Mouse (Mus musculus): Measurements from ENCODE around the gene Arl6ip4. TPM values are rescaled to one million over a fixed set of nuclear protein-coding genes. Genes with fewer than 3 reads are reported as not detected.

The Arl6ip4 gene
- polyA plus RNA-seq (2015; fragmentation: Nextera tagmentation; extraction: Ambion mirVana), result 87.7 and 89.1 TPM in 2 replicates

DNA sequence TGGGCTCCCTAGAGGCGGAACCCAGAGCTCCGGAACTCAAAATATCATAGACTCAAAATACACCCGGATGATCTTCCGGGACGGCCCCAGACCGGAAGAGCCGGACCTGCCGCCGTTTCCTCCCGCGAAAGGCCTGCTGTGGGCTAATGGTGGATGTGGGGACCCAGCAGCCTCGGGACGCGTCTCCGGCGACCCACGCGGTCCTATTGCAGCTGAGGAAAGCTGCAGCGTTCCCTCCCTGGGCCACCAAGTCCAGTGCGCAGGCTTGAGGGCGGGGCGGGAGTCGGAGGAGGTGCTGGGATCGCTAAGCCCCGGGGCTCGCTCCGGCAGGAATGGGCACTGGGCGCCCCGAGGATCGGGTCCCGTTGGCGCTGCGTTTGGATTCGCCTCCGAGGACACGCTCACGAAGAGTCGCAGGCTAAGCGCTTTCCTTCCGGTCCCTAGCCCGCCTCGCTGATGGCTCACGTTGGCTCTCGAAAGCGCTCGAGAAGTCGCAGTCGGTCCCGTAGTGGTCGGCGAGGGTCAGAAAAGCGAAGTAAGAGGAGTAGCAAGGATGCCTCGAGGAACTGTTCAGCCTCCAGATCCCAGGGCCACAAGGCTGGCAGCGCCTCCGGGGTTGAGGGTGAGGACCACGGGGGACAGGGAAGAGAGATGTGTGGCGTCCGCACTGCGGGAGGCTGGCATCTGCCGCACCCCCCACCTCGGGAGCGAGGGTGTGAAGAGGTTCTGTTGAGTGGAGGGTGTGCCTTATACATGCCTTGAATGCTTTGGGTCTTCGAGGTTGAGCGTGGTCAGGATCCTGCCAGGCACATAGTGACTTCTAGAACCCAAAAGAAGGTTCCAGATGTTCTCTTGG lies at the start of gene Arl6ip4:
Gene Arl6ip4, plus strand, starts transcription at position 100 of the 856 bp plus-strand sequence.
- Histone ChIP-seq H3K4me1 (peaks cover 59% of the 10 kb centered on the region), H3K9me3 (replicated peaks) (no peaks in the 10 kb centered on the region), H3K27me3 (replicated peaks) (no peaks in the 10 kb centered on the region), H3K36me3 (peaks cover 35% of the 10 kb centered on the region), H3K4me2 (peak within 1 kb of the TSS; percentile 97), H3K9ac (replicated peaks) (peak within 1 kb of the TSS; percentile 92), H3K4me3 (replicated peaks) (peak within 1 kb of the TSS; percentile 69), H3K27ac (replicated peaks) (peak within 1 kb of the TSS; percentile 83)
- ATAC-seq (ENCODE audit: low FRiP score), result peak; percentile 9; the same call in 1 of the 2 replicates
- 1% methylated on average over 64 of the region's 64 CpGs for WGBS

DNA sequence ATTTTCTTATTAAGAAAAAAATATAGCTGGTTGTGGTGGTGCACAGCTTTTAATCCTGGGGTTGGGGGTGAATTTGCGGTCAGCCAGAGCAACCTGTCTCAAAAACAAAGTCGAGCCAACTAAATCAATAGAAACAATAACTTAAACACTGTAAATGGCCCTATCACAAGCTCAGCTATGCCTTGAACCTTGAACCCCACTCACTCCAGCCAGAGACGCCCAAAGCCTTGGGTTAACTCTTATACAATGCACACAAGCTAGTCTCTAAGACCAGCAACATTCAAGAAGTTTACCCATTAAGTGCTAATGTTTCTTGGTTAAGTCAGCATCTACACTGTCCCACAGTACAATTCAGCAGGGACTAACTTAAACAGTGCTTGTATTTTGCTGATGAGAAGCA lies 46.2 kb upstream of the Arl6ip4 start:
- ATAC-seq (ENCODE audit: low FRiP score), result no peak
- Histone ChIP-seq H3K4me2 (no peak overlapping the region), H3K4me3 (replicated peaks) (no peak overlapping the region), H3K9me3 (replicated peaks) (no peaks in the 10 kb centered on the region), H3K27ac (replicated peaks) (no peak overlapping the region), H3K36me3 (peaks cover 5% of the 10 kb centered on the region; the same call in 1 of the 2 replicates), H3K9ac (replicated peaks) (no peak overlapping the region), H3K4me1 (peaks cover 4% of the 10 kb centered on the region; the same call in 1 of the 2 replicates), H3K27me3 (replicated peaks) (no peaks in the 10 kb centered on the region)
- WGBS, result 82% methylated on average over 3 of the region's 3 CpGs

DNA sequence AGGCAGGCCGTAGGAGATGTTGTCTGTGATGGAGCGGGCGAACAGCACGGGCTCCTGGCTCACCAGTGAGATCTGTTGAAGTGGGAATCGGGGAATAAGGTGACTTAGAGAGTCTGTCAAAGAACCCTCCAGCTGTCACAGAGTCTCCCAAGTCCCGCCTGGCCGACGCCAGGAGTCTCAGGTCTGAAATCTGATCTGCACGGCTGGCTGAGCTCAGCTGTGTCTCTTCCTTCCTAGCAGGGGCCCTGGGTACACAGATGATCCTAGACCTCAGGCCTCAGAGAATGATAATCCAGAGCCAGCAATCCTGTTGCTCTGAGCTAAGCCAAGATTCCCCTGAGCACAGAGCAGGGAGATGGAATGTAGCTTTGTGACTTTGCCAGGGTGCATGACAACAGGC lies 42.2 kb upstream of the Arl6ip4 start:
- no peak for ATAC-seq (ENCODE audit: low FRiP score)
- 60% methylated on average over 9 of the region's 9 CpGs for WGBS
- no peak overlapping the region for H3K27ac ChIP-seq (replicated peaks)

DNA sequence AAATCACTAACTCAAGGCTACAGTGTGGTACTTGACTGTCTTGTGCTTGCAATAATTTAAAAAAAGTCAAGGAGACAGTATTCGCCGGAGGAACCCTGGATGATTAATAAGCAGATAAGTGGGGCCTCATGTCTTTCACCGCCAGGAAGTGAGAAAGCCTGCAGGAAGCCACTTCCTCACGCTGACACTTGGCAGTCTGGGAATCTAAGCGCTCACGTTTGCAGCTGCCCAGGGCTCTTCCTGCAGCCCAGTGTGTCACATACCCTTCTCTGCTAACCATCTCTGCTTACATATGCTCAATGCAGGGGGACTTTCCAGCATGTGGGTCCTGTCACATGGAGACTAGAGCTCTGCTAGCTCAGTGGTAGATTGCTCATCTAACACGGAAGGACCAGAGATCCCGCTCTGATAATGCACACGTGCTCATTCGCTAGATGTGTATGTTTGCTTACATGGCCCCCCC lies 41.0 kb upstream of the Arl6ip4 start:
- H3K9ac ChIP-seq (replicated peaks), result no peak overlapping the region
- 64% methylated on average over 10 of the region's 10 CpGs for WGBS
- H3K27me3 ChIP-seq (replicated peaks), result no peaks in the 10 kb centered on the region
- no peak overlapping the region for H3K4me3 ChIP-seq (replicated peaks)
- no peak for ATAC-seq (ENCODE audit: low FRiP score)
- H3K4me1 ChIP-seq, result peaks cover 29% of the 10 kb centered on the region; the same call in 1 of the 2 replicates
- no peak overlapping the region for H3K4me2 ChIP-seq
- H3K9me3 ChIP-seq (replicated peaks), result no peaks in the 10 kb centered on the region
- H3K36me3 ChIP-seq, result no peaks in the 10 kb centered on the region; the same call in 1 of the 2 replicates
- no peak overlapping the region for H3K27ac ChIP-seq (replicated peaks)

More for the DNA sequence above, 42.2 kb upstream of the Arl6ip4 start:
- Histone ChIP-seq H3K4me1 (peaks cover 22% of the 10 kb centered on the region; the same call in 1 of the 2 replicates), H3K36me3 (no peaks in the 10 kb centered on the region; the same call in 1 of the 2 replicates), H3K4me2 (no peak overlapping the region), H3K9me3 (replicated peaks) (no peaks in the 10 kb centered on the region), H3K9ac (replicated peaks) (no peak overlapping the region), H3K4me3 (replicated peaks) (no peak overlapping the region), H3K27me3 (replicated peaks) (no peaks in the 10 kb centered on the region)

DNA sequence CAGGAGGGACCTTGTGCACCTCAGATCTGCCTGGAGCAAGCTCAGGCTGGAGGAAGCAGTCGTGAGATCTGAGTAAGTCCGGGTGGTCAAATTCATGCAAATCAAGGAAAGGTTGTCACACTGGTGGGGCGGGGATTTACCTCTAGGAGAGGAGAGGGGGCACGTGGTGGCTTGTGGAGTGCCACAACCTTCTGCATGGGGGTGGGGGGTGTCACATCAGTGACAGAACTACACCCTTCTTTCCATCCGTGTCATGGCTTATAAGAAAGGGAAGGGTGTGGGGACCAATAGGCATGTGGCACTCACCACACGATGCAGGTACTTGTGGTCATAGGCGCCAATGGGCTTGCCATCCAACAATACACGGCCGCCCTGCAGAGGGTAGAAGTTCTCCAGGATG lies 40.2 kb upstream of the Arl6ip4 start:
- Histone ChIP-seq H3K9ac (replicated peaks) (no peak overlapping the region), H3K27ac (replicated peaks) (no peak overlapping the region), H3K27me3 (replicated peaks) (no peaks in the 10 kb centered on the region), H3K36me3 (no peaks in the 10 kb centered on the region; the same call in 1 of the 2 replicates), H3K4me1 (peaks cover 34% of the 10 kb centered on the region; the same call in 1 of the 2 replicates), H3K4me2 (no peak overlapping the region), H3K4me3 (replicated peaks) (no peak overlapping the region), H3K9me3 (replicated peaks) (no peaks in the 10 kb centered on the region)
- WGBS, result 75% methylated on average over 9 of the region's 9 CpGs
- no peak for ATAC-seq (ENCODE audit: low FRiP score)

DNA sequence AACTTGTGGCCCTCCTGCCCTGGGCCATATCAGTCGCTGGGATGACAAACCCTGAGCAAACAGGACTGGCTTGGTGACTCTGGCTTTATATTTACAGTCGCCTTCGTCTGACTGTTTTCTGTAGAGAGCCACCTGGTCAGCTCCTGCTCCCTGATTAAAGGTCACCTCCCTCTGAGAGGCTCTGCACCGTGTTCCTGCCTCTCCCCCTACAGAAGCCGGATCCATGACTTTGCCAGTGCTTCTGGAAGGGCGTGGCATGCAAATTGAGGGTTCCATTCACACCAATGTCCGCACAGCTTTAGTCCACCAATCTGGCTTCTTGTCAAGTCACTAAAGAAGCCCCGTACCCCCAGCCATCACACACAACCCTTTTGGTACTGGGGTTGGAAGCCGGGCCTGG lies 39.3 kb upstream of the Arl6ip4 start:
- Histone ChIP-seq H3K27me3 (replicated peaks) (no peaks in the 10 kb centered on the region), H3K27ac (replicated peaks) (no peak overlapping the region), H3K4me1 (peaks cover 34% of the 10 kb centered on the region; the same call in 1 of the 2 replicates), H3K9ac (replicated peaks) (no peak overlapping the region), H3K36me3 (no peaks in the 10 kb centered on the region), H3K4me3 (replicated peaks) (no peak overlapping the region), H3K4me2 (no peak overlapping the region), H3K9me3 (replicated peaks) (no peaks in the 10 kb centered on the region)
- no peak for ATAC-seq (ENCODE audit: low FRiP score)
- WGBS, result 57% methylated on average over 9 of the region's 9 CpGs

DNA sequence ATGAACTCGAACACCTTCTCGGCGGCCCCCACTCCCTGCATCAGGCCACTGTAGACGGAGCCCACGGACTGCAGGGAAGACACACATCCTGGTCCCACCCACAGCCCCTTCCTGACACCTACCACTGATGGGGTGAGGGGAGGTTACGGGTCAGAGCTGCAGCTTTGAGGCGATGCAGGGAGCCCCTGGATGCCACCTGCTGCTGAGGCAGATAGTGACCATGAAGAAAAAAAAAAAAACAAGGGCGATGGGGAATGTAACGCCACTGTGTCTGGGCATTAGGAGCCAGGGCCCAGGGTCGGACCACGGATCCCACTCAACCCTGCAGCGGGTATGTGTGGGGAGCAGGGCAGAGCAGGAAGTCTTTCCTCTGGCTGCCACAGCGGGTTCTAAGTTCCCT lies 38.6 kb upstream of the Arl6ip4 start:
- H3K27ac ChIP-seq (replicated peaks), result no peak overlapping the region
- no peak overlapping the region for H3K9ac ChIP-seq (replicated peaks)
- no peak for ATAC-seq (ENCODE audit: low FRiP score)
- H3K4me3 ChIP-seq (replicated peaks), result no peak overlapping the region
- H3K36me3 ChIP-seq, result no peaks in the 10 kb centered on the region
- H3K4me1 ChIP-seq, result peaks cover 30% of the 10 kb centered on the region; the same call in 1 of the 2 replicates
- H3K4me2 ChIP-seq, result no peak overlapping the region
- WGBS, result 82% methylated on average over 13 of the region's 13 CpGs
- no peaks in the 10 kb centered on the region for H3K9me3 ChIP-seq (replicated peaks)
- H3K27me3 ChIP-seq (replicated peaks), result no peaks in the 10 kb centered on the region

DNA sequence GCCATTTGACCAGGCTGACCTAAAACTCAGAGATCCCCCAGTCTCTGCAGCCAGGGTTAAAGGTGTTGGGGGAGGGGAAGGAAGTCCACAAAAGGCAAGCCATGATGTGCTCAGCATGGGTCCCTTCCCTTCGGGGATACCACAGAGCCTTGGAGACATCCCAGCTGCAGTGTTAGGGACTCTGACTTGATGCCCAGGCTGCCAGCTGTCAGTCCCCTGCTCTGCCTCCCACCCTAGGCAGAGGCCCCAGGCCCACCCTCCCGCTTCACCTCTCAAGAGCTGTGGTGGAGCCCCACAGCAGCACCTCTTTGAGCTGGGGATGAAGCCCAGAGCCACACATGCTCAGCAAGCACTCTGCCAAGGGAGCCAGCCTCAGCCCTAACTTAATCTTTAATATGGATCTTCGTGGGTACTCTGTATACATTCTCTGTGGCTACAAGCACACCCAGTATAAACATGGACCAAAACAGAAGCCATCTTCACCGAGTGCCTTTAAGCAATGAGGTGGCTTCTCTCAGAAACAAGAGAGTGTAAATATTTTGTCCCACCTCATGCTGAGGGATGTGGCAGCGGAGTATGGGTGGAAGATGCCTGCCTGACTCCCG lies 37.9 kb upstream of the Arl6ip4 start:
- no peak for ATAC-seq (ENCODE audit: low FRiP score)
- H3K4me2 ChIP-seq, result no peak overlapping the region
- 58% methylated on average over 6 of the region's 6 CpGs for WGBS
- no peak overlapping the region for H3K9ac ChIP-seq (replicated peaks)
- no peaks in the 10 kb centered on the region for H3K9me3 ChIP-seq (replicated peaks)
- H3K36me3 ChIP-seq, result no peaks in the 10 kb centered on the region
- peak overlapping the region; percentile 77; the same call in 1 of the 2 replicates for H3K27ac ChIP-seq (replicated peaks)
- peaks cover 30% of the 10 kb centered on the region; the same call in 1 of the 2 replicates for H3K4me1 ChIP-seq
- H3K4me3 ChIP-seq (replicated peaks), result no peak overlapping the region
- H3K27me3 ChIP-seq (replicated peaks), result no peaks in the 10 kb centered on the region

DNA sequence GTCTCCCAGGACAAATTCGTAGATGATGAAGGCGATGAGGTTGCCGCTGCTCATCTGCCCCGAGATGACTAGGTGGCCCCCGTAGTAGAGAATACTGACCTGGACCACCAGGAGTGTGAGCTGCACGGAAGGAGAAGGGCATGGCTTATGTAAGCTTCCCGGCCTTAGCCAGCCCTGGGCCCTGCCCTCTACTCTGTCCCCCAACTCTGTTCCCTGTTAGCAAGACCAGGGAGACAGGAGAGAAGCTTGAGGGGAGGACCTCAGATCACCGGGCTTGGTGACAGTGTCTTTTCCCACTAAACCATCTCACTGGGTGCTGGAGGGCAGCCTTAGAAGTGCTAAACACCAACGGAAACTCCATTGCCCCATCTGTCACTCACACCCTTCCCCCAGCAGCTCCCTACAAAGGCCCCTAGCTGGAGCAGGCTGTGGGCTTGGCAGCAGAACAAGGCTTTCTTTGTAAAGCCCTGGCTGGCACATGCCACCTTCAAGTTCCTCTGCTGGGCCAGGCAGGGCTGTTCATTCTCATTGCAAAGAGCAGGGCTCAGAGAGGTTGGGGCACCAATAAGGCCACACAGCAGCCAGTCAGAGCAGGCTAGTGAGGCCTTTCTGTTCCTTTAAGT lies 37.0 kb upstream of the Arl6ip4 start:
- H3K36me3 ChIP-seq, result no peaks in the 10 kb centered on the region
- H3K27ac ChIP-seq (replicated peaks), result peak overlapping the region; percentile 77
- H3K27me3 ChIP-seq (replicated peaks), result no peaks in the 10 kb centered on the region
- peak; percentile 82 for ATAC-seq (ENCODE audit: low FRiP score)
- H3K4me2 ChIP-seq, result no peak overlapping the region
- 59% methylated on average over 9 of the region's 9 CpGs for WGBS
- peaks cover 30% of the 10 kb centered on the region; the same call in 1 of the 2 replicates for H3K4me1 ChIP-seq
- H3K9me3 ChIP-seq (replicated peaks), result no peaks in the 10 kb centered on the region
- no peak overlapping the region for H3K4me3 ChIP-seq (replicated peaks)
- no peak overlapping the region for H3K9ac ChIP-seq (replicated peaks)

DNA sequence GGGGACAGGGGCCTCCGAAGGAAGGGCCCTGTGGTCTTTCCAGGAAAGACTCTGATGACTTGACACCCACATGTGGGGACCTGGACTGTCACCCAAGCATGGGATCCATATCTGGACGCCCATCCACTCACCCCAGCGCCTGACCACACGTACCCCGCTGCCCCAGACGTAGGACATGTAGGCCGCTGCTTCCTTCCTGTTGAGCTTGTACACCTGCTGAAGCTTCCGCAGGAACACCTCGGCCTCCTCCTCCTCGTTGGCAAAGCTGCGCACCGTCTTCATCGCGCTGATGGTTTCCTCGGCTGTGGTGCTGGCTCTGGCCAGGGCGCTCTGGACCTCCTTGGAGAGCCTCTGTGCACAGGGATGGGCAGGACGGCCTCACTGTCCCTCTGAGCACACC lies 36.0 kb upstream of the Arl6ip4 start:
- ATAC-seq (ENCODE audit: low FRiP score), result no peak
- H3K27me3 ChIP-seq (replicated peaks), result no peaks in the 10 kb centered on the region
- no peaks in the 10 kb centered on the region for H3K9me3 ChIP-seq (replicated peaks)
- no peak overlapping the region for H3K9ac ChIP-seq (replicated peaks)
- peaks cover 29% of the 10 kb centered on the region; the same call in 1 of the 2 replicates for H3K4me1 ChIP-seq
- WGBS, result 93% methylated on average over 17 of the region's 17 CpGs
- no peaks in the 10 kb centered on the region for H3K36me3 ChIP-seq
- no peak overlapping the region for H3K27ac ChIP-seq (replicated peaks)
- no peak overlapping the region for H3K4me2 ChIP-seq
- no peak overlapping the region for H3K4me3 ChIP-seq (replicated peaks)

DNA sequence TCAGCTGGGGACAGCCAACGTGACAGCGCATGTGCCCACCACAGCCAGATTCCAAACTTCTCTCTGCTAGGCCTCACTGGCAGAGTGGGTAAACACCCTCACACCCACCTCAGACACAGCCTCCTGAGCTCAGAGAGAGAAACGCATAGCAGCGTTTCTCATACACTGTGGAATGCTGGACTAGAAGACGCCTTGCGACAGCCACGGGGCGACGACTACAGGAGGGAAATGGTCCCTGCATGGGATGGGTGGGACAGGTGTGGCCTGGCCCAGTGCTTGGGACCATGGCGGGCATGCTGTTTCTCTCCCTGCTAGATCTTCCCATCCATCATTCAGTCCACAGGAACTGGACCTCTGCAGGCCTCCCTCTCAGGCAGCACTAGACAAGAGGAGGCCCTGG lies 33.4 kb upstream of the Arl6ip4 start:
- no peak overlapping the region for H3K9ac ChIP-seq (replicated peaks)
- 0 out of 2 replicates have a peak, but pooled peaks cover 22% of the 10 kb centered on the region for H3K4me1 ChIP-seq
- no peaks in the 10 kb centered on the region for H3K9me3 ChIP-seq (replicated peaks)
- no peak overlapping the region for H3K27ac ChIP-seq (replicated peaks)
- H3K4me3 ChIP-seq (replicated peaks), result no peak overlapping the region
- no peak overlapping the region for H3K4me2 ChIP-seq
- H3K36me3 ChIP-seq, result no peaks in the 10 kb centered on the region
- no peak for ATAC-seq (ENCODE audit: low FRiP score)
- 0 out of 2 replicates have a peak, but pooled peaks cover 6% of the 10 kb centered on the region for H3K27me3 ChIP-seq (replicated peaks)
- 90% methylated on average over 10 of the region's 10 CpGs for WGBS
